Mouse (Mus musculus) intestine, postnatal 0 days (tissue): ENCODE data around the gene Atp6v0a2. TPM values are rescaled to one million over a fixed set of nuclear protein-coding genes. Genes with fewer than 3 reads are reported as not detected.

Experiments
- ATAC-seq: fragments of 200-750 bp; cut with Nextera tagmentation; 2 replicates; pipeline ENCODE4 v1.8.0; 2017; ENCODE audit warnings: mild to moderate bottlenecking, moderate TSS enrichment, moderate library complexity
- H3K27ac ChIP-seq: fragments of 300-500 bp; sonication (generic); 2 replicates; pipeline ENCODE4 v1.5.1; 2014; ENCODE audit warnings: mild to moderate bottlenecking, low read depth, low read length, moderate library complexity
- H3K27me3 ChIP-seq: fragments of 300-500 bp; sonication (generic); replicated peaks from 2 replicates; pipeline ENCODE4 v1.6.1; 2014; ENCODE audit warnings: low read length, mixed read lengths; ENCODE audit not compliant: control insufficient read depth, insufficient read depth
- H3K36me3 ChIP-seq: fragments of 300-500 bp; sonication (generic); 2 replicates; pipeline ENCODE4 v1.6.1; 2014; ENCODE audit warnings: mild to moderate bottlenecking, moderate library complexity; ENCODE audit not compliant: control insufficient read depth, insufficient read depth
- H3K4me1 ChIP-seq: fragments of 300-500 bp; sonication (generic); replicated peaks from 2 replicates; pipeline ENCODE4 v1.6.1; 2014; ENCODE audit warnings: antibody characterized with exemption, low read length, mixed read lengths; ENCODE audit not compliant: control insufficient read depth, insufficient read depth
- H3K4me2 ChIP-seq: fragments of 300-500 bp; sonication (generic); replicated peaks from 2 replicates; pipeline ENCODE4 v1.6.1; 2014; ENCODE audit warnings: low read depth, mild to moderate bottlenecking, moderate library complexity
- H3K4me3 ChIP-seq: fragments of 300-500 bp; sonication (generic); 2 replicates; pipeline ENCODE4 v1.5.1; 2014; ENCODE audit warnings: low read depth, low read length
- H3K9ac ChIP-seq: fragments of 300-500 bp; sonication (generic); 2 replicates; pipeline ENCODE4 v1.6.1; 2014; ENCODE audit warnings: mild to moderate bottlenecking, low read depth, low read length
- H3K9me3 ChIP-seq: fragments of 300-500 bp; sonication (generic); 2 replicates; pipeline ENCODE4 v1.6.1; 2016; ENCODE audit warnings: mixed run types; ENCODE audit not compliant: control insufficient read depth
- CTCF ChIP-seq: sonication (generic); IDR thresholded peaks from 2 replicates; pipeline ENCODE4 v1.5.1; 2016; ENCODE audit warnings: low read depth, mild to moderate bottlenecking, control low read depth, antibody characterized with exemption, moderate library complexity
- WGBS: fragments of 180-500 bp; shearing (Covaris S2); extraction: QIAGEN DNeasy Blood & Tissue Kit; methylation state at CpG from one replicate; pipeline ENCODE4 v1.1.7; 2014; 5-methylcytosine and 5-hydroxymethylcytosine counted together
- polyA plus RNA-seq: library from polyadenylated mRNA; unstranded; fragments of >200 nt; fragmentation: Nextera tagmentation; extraction: Ambion mirVana; gene quantifications from 2 replicates; pipeline ENCODE4 v1.2.1, GENCODE M21; 2015

Gene Atp6v0a2
- polyA plus RNA-seq, 1 experiment from 2014 or later, result 58.5 TPM

- Histone ChIP-seq H3K9ac (no peak overlapping the region), H3K4me3 (no peak overlapping the region), H3K36me3 (no peaks in the 10 kb centered on the region), H3K4me2 (no peak overlapping the region), H3K4me1 (peaks cover 4% of the 10 kb centered on the region; the same call in 1 of the 2 replicates), H3K27ac (no peak overlapping the region), H3K27me3 (no peaks in the 10 kb centered on the region), H3K9me3 (no peaks in the 10 kb centered on the region)
- ATAC-seq, result no peak
- peak; percentile 85 for TF ChIP-seq CTCF
- 66% methylated on average over 5 of the region's 5 CpGs for WGBS
Observed at GRCm38 (mm10) chr5:124602349-124602748, 26.0 kb upstream of the Atp6v0a2 start.

GRCm38 (mm10) chr5:124604296-124604695 lies 24.1 kb upstream of the Atp6v0a2 start:
- 0 out of 2 replicates have a peak, but pooled peaks have one; percentile 11 for TF ChIP-seq CTCF
- WGBS, result 90% methylated on average over 4 of the region's 4 CpGs
- Histone ChIP-seq H3K27ac (no peak overlapping the region), H3K9ac (no peak overlapping the region), H3K36me3 (no peaks in the 10 kb centered on the region), H3K27me3 (no peaks in the 10 kb centered on the region), H3K9me3 (no peaks in the 10 kb centered on the region), H3K4me3 (no peak overlapping the region), H3K4me1 (peaks cover under 1% of the 10 kb centered on the region; the same call in 1 of the 2 replicates), H3K4me2 (no peak overlapping the region)
- ATAC-seq, result no peak

GRCm38 (mm10) chr5:124605041-124605622 lies 23.2 kb upstream of the Atp6v0a2 start:
- Histone ChIP-seq H3K27me3 (no peaks in the 10 kb centered on the region), H3K4me1 (no peaks in the 10 kb centered on the region), H3K9me3 (no peaks in the 10 kb centered on the region), H3K4me3 (no peak overlapping the region), H3K9ac (no peak overlapping the region), H3K27ac (no peak overlapping the region), H3K36me3 (no peaks in the 10 kb centered on the region), H3K4me2 (no peak overlapping the region)
- 69% methylated on average over 17 of the region's 17 CpGs for WGBS
- no peak for TF ChIP-seq CTCF
- ATAC-seq, result no peak

- Histone ChIP-seq H3K27ac (no peak overlapping the region), H3K4me1 (no peaks in the 10 kb centered on the region), H3K9ac (no peak overlapping the region), H3K36me3 (no peaks in the 10 kb centered on the region), H3K4me3 (no peak overlapping the region), H3K27me3 (no peaks in the 10 kb centered on the region), H3K4me2 (no peak overlapping the region), H3K9me3 (no peaks in the 10 kb centered on the region)
- no peak for ATAC-seq
- 79% methylated on average over 10 of the region's 10 CpGs for WGBS
- TF ChIP-seq CTCF, result peak; percentile 55
Observed at GRCm38 (mm10) chr5:124610965-124611364, 17.4 kb upstream of the Atp6v0a2 start.

- peak; percentile 75 for ATAC-seq
- Histone ChIP-seq H3K27ac (0 out of 2 replicates have a peak overlapping the region, but pooled peaks have one; percentile 7), H3K4me1 (no peaks in the 10 kb centered on the region), H3K4me2 (no peak overlapping the region; the same call in 1 of the 2 replicates), H3K9me3 (no peaks in the 10 kb centered on the region), H3K9ac (no peak overlapping the region), H3K36me3 (no peaks in the 10 kb centered on the region; the same call in 1 of the 2 replicates), H3K27me3 (no peaks in the 10 kb centered on the region), H3K4me3 (no peak overlapping the region)
- TF ChIP-seq CTCF, result no peak; the same call in 1 of the 2 replicates
- WGBS, result 56% methylated on average over 11 of the region's 11 CpGs
Observed at GRCm38 (mm10) chr5:124614709-124615108, 13.7 kb upstream of the Atp6v0a2 start.

- no peak overlapping the region for H3K4me3 ChIP-seq
- H3K4me1 ChIP-seq, result no peaks in the 10 kb centered on the region
- TF ChIP-seq CTCF, result no peak
- no peak for ATAC-seq
- H3K36me3 ChIP-seq, result no peaks in the 10 kb centered on the region; the same call in 1 of the 2 replicates
- no peak overlapping the region for H3K4me2 ChIP-seq
- no peak overlapping the region for H3K27ac ChIP-seq
- no peaks in the 10 kb centered on the region for H3K9me3 ChIP-seq
- no peak overlapping the region for H3K9ac ChIP-seq
- no peaks in the 10 kb centered on the region for H3K27me3 ChIP-seq
- WGBS, result 80% methylated on average over 10 of the region's 10 CpGs
Observed at GRCm38 (mm10) chr5:124618711-124619110, 9.7 kb upstream of the Atp6v0a2 start.

- WGBS, result 72% methylated on average over 13 of the region's 13 CpGs
- no peak overlapping the region for H3K4me2 ChIP-seq
- H3K27me3 ChIP-seq, result no peaks in the 10 kb centered on the region
- no peak overlapping the region for H3K4me3 ChIP-seq
- H3K27ac ChIP-seq, result no peak overlapping the region
- TF ChIP-seq CTCF, result no peak
- no peak for ATAC-seq
- no peaks in the 10 kb centered on the region for H3K4me1 ChIP-seq
- H3K9ac ChIP-seq, result no peak overlapping the region
- H3K36me3 ChIP-seq, result no peaks in the 10 kb centered on the region
- no peaks in the 10 kb centered on the region for H3K9me3 ChIP-seq
Observed at GRCm38 (mm10) chr5:124621362-124621761, 7.0 kb upstream of the Atp6v0a2 start.
